Mouse (Mus musculus) brain, embryonic 14.5 days (tissue): ENCODE data around the gene Myo1b.

Experiments used
- CTCF ChIP-seq: fragments of 200-500 bp; IDR thresholded peaks from 2 replicates; pipeline ENCODE4 v1.5.1; 2012; ENCODE audit warnings: inconsistent platforms, mild to moderate bottlenecking, moderate library complexity, borderline replicate concordance; ENCODE audit not compliant: insufficient read depth, insufficient read length; ENCODE audit errors: extremely low read depth
- POLR2A ChIP-seq: fragments of 200-500 bp; IDR thresholded peaks from 2 replicates; pipeline ENCODE4 v1.6.1; 2012; ENCODE audit warnings: mild to moderate bottlenecking, inconsistent platforms, borderline replicate concordance; ENCODE audit not compliant: poor library complexity, insufficient read depth, insufficient read length, severe bottlenecking; ENCODE audit errors: extremely low read depth

DNA sequence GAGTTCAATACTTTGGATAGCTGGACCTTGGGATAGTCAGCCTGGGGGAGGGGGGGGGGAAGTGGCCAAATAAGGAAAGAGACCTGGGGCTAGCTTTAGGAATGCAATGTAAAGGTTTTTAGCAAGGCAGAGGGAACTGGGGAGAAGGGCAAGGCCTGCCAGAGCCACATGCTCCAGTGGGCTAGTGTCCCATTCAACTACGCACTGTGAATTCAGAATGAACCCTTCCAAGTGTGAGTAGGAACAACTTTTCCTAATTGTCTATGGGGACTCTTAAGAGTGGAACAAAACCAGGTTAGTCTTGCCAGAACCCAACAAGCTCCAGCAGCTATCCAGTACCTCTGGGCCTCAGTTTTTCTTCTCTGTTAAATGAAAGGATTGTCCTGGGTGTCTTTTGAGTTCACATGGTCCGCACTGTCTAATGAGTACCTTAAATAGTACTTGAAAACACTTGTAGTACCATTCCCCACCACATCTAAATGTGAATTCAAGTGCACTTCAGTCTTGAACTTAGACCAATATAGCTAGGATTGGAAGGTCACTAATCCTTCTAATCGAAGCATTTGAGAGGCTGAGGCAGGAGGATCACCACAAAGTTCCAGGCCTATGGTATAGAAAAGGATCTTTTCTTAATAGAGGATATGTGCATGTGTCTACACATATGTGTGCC, 172.0 kb downstream of the Myo1b start:
- no peak for TF ChIP-seq CTCF
- TF ChIP-seq POLR2A, result no peak
